Mouse (Mus musculus): Measurements from ENCODE around the gene Cpeb2.
A peak's percentile ranks its signal among the peaks of the same experiment; 100 is the strongest.

The Cpeb2 gene

DNA sequence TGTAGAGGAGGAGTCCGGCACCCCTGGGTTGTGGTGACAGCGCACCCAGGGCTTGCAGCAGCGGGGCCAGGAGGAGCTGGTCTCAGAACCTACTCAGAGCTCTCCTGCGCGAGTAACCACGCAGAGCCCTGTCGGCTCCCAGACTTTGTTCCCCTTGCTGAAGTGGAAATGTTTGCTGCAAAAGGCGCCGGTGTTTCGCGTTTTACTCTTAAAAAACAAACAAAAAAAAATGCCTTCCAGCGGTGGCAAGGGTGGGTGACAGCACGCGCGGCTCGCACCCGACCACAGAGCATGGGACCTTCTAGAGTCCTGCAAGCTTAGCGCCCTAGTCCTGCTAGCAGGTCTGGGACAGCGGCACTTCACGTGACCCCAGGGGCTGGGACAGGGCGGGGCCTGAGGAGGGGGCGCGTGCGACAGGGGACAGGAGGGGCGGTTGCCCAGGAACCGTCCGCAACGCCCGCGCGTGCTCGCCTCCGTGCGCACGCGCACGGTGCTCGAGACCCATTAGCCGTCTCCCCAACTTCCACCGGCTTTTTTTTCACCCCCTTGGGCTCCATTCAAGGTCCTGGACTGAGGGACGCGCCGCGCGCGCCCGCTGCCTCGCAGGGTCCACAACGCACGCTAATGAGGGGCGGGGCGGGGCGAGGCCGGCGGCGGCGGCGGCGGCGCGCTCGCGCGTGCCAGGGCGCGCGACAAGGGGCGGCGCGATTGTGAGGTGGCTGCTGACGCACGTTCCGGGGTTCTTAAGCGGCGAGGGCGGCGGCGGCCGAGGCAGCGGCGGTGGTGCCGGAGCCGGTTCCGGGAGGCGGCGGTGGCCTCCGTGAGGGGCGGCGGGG, at the start of gene Cpeb2:
Gene Cpeb2 (plus strand): TSS at position 691 of the 836 bp plus-strand sequence.
- peak; percentile 96 for DNase-seq

DNA sequence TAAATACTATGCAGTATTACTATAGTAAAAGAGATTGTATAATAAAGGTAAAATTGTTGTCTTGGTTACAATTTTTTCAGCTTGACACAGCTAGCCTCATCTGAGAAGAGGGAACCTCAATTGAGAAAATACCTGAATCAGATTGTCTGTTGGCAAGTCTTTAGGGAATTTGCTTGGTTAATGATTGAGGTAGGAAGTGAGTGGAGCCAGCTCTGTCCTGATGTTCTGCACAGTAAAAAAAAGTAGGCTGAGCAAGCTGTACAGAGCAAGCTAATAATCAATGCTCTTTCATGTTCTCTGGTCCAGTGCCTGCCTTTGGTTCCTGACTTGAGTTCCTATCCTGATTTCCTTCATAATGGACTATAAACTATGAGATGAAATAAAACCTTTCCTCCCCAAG, 49.4 kb upstream of the Cpeb2 start:
- DNase-seq: no peak

GRCm38 (mm10) chr5:43184834-43185233, 48.1 kb upstream of the Cpeb2 start:
- no peak for DNase-seq

- no peak for DNase-seq
Measured at GRCm38 (mm10) chr5:43185478-43185877, 47.5 kb upstream of the Cpeb2 start.

DNA sequence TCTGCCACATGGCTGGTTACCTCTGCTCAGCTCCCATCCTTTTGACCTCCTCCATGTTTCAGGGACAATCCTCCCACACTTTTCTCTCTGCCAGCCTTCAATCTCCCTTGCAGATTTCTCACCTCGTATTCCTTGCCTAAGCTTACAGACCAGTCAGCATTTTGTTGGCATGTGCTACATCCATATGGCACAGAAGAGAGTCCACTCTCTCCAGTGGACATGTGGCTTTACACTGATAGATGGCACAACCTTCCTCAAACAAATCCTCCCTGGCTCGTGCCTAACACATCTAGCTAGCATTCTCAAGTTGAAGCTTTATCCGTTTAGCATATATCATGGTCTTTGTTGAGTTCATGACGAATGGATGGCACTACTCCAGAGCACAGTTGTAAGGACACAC, 32.3 kb upstream of the Cpeb2 start:
- no peak for DNase-seq

GRCm38 (mm10) chr5:43206495-43207053, 26.4 kb upstream of the Cpeb2 start:
- no peak for DNase-seq

DNA sequence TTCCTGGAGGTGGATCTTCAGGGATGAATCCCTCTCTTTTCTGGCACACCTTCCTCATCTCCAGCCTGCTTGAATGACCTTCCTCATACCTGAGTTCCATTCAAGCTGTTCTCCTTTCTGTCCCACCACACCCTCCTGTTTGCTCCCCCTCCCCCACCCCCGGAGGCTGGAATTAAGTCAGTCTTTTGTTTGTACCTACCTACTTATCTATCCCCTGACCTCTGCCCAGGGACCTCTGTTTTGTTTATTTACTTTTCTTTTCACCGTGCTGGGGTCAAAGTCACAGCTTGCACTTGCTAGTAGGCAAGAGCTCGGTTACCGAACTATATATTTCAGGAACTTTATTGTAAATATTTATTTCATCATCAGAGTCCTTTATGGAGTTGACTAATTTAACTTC, 15.5 kb upstream of the Cpeb2 start:
- DNase-seq: peak; percentile 13

DNA sequence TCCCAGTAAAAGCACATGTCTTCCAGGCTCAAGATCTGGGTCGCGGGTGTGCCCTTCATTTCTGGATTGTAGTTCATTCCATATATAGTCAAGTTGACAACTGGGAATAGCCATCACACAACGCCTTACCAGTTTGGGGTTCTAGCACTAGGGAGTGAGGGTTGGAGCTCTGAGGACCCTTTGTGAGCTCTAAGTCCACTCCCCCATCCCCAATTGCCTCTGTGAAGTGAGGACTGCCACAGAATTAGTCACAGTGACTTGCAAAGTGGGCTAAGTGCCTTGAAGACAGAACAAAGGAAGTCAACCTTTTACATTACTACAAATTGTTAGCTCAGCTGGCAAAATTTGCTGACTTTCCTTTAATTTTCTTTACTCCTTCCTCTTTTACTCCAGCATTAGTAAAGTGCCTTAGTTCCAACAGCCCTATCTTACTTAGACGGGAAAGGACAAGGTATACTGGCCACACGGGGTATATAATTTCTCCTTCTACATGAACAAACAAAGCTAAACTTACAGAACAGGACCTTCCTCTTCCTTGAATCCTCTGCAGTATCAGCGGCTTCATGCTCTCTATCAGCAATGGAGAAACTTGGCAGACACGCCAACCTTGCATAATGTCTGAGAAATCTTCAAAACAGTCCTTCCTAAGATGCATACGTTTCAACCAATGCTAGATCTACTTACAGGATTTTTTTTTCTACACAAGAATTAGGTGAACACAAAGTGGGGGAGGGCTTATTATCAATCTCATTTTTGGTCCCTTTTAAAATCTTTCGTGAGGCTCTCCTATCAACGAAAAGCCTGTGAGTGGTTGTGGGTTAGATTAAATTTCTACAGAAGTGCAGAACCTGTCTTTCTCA, 14.8 kb upstream of the Cpeb2 start:
- peak; percentile 22 for DNase-seq

GRCm38 (mm10) chr5:43218847-43219132, 14.2 kb upstream of the Cpeb2 start:
- DNase-seq: peak; percentile 73

DNA sequence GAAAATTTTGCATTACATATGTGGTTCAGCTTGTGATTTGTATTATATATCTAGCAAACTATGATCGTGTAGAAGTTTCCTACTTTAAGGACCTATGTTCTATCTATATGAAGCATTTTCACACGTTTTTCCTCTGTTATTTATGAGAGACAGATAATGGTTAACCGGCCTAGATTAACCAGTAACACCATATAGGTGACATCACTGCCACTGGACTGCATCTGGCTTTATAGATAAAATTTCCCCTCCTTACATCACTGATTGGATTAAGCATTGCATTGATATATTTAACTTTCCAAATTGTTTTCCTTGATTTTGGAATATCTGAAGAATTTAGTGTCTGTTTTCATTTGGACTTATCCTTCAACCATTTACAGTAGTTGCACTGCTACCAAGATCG, 9.6 kb upstream of the Cpeb2 start:
- DNase-seq: no peak

DNA sequence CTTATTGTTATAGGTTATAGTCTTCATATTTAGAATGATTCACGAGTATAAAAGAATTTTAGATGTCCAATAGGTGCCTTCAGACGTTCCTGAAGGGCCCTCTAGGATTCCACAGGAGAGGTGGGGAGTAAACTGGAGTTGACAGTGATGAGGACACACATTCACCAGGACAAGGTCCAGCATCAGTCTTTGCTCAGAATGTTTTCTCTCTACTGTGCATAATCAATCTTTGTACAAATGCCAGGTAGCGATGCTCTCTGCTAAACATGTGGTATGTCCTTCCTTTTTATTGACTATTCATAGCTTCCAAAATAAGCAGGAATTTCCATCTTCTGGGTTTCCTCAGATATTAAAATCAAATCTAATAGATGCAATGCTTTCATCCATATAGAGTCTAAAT, 8.7 kb upstream of the Cpeb2 start:
- DNase-seq: no peak

DNA sequence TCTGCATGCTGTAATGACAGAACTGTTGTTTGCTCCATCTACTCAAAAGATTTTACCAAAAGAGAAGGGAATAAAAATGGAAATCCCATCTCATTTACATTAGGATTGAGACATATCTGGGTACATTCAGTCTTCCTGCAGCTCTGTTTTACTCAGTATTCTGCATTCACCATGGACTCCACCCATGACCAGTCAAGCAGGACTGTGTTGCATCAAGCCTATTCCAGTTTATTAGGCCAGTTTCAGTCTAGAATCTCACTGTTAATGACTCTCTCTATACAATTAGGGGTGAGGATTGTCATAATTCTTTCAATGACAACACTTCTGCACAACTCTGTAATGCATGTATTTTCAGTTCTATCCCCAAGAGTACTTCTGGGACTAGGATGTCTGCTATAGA, 6.8 kb upstream of the Cpeb2 start:
- no peak for DNase-seq

DNA sequence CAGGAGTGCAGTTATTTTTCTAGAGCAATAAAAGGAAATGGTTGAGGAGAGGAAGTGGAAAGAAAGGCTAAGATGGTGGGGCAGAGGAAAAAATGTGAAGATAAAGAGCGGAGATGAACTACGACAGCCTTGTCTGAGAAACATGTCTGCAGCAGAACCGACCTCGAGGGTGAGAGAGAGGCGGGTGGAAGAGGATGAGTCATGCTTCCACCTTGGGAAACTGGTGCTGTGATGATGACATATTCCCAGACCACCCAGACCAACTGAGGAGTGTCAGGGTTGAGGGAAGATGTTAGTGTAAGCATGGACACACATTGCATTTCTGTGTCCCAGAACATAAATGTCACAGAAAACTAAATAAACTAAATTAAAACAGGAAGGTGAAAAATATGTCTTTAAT, 5.4 kb upstream of the Cpeb2 start:
- DNase-seq: no peak

- no peak for DNase-seq
Measured at GRCm38 (mm10) chr5:43231061-43231460, 1.9 kb upstream of the Cpeb2 start.

- DNase-seq: no peak
Measured at GRCm38 (mm10) chr5:43232149-43232479, 856 bp upstream of the Cpeb2 start.

- DNase-seq: peak; percentile 86
Measured at GRCm38 (mm10) chr5:43233316-43234181, 579 bp downstream of the Cpeb2 start.

- peak; percentile 71 for DNase-seq
Measured at GRCm38 (mm10) chr5:43234321-43235185, 1.6 kb downstream of the Cpeb2 start.

GRCm38 (mm10) chr5:43235186-43235785, 2.3 kb downstream of the Cpeb2 start:
- no peak for DNase-seq

GRCm38 (mm10) chr5:43235997-43236396, 3.0 kb downstream of the Cpeb2 start:
- DNase-seq: no peak

DNA sequence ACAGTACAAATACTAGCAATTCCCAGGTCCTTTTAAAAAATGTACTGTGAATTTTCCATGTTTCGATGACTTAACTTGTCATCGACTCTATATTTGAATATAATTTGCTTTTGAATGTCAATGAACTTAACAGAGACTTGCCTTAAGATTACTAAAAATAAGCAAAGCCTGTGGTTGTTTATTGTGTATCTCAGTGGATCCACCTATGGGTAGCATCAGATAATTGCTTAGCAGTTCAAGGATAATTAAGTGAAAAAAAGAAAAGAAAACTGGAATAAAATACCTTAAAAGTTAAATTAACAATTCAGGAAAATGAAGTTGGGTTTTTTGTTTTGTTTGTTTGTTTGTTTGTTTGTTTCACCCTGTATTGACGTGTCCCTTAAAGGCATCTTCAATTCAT, 3.5 kb downstream of the Cpeb2 start:
- DNase-seq: no peak

DNA sequence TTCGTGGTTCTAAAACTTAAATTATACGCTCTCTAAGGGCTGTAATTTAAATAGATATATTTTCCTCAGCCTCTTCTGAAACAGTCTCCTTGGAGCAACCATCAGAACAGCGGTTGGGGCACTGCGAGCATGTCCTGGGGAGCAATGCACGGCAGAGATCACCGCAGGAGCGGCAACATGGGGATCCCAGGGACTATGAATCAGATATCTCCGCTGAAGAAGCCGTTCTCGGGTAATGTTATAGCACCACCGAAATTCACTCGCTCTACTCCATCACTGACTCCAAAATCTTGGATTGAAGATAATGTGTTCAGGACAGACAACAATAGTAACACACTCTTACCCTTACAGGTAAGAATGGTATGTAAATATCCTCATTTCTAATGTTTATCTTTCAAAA, 4.3 kb downstream of the Cpeb2 start:
- no peak for DNase-seq
